Mouse (Mus musculus): ENCODE results near the gene Myl6.

DNA sequence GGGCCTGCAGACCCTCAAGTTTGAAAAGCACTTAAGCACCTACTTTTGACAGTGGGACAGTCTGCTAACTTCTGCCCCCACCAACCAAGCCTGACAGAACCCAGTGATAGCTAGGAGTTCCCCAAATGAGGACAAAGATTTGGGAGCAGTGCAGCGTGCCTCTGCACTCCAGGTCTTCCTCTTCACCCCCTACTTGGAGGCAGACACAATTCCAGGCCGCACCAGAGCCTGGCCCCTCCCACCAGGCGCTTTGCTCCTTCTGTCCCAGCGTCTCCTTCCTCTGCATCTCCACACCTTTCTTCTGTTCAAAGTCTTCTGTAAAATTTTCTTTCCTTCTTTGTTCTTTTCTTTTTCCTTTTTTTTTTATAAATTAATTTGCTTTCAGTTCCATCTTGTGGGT is 4.2 kb downstream of the Myl6 start:
- TF ChIP-seq CTCF (IDR thresholded peaks at IDR 0.05) (no peak), EP300 (IDR thresholded peaks at IDR 0.05) (no peak)
